Mouse (Mus musculus): ENCODE measurements around the gene Gm43720. TPM values are rescaled to one million over a fixed set of nuclear protein-coding genes. Genes with fewer than 3 reads are reported as not detected.

The Gm43720 gene
- total RNA-seq (2021), result under 1 TPM in 1 of 2 experiments, not detected in 1; 0.20 TPM

DNA sequence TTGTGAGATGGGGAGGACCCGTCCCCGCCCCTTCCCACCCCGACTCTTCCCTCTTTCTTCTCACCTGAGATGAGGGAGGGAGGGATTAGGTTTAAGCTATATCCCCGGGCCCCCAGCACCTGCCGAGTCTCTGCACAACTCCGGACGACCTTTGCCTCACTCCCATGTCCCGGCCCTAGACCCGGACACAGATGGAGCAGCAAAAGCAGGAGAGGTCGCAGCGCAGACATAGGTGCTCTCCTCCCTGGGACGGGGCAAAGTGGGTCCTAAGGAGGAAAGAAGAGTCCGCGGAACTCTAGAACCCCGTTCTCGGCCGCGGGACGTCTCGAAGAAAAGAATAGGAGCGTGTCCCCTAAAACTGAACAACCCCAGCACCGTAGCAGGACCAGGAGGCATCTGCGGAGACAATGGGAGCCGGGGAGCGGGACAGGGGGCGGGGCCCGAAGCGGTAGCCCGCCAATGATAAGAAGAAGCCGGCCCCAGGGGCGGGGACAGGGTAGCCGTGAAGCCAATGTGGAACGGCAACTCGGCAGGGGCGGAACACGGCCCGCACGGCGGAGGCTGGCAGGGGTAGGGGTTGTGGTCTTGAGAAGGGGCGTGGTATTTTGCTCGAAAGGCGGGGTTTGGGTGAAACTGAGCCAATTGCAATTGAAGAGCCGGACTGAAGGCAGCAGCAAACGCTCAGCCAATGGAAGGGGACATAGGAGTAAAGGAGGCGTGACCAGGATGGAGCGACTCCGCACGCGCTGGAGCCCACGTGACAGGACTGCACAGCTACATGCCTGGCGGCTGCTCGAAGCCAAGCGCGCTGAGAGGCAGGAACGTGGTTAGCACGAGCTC lies at the start of gene Gm43720, which contains the start of the genes Gpc2 and Stag3:
Gene Gm43720, minus strand, starts transcription at position 374 of the 840 bp plus-strand sequence.
Gene Gpc2, minus strand, starts transcription at position 421 of the 840 bp plus-strand sequence.
Gene Stag3, plus strand, starts transcription at position 656 of the 840 bp plus-strand sequence.
- DNase-seq, result peak; percentile 97
- intact Hi-C loops (cut with DNase I), result loop anchor here (5.0 kb wide), 1 partner anchor 162 kb away; the partner anchor contains the start of gene Zfp157

DNA sequence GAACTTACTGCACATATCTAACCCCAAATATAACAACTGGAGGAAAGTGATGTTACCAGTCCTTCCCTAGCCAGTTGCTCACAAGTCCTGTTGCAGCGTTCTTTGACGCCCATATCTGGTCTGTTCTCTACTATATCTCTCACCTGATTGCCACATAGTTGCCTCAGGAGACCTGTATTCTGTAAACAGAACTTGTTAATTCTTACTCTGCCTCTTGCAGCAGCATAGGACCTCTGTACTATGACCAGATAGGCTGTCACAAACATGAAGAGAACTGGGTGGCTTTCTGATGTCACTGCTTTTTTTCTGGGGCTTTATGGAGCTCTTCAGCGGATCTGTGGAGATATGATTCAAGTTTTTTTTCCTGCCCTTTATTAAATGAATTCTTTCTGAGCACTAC lies 33.0 kb upstream of the Gm43720 start:
- intact Hi-C loops (cut with DNase I), result no loop called here

DNA sequence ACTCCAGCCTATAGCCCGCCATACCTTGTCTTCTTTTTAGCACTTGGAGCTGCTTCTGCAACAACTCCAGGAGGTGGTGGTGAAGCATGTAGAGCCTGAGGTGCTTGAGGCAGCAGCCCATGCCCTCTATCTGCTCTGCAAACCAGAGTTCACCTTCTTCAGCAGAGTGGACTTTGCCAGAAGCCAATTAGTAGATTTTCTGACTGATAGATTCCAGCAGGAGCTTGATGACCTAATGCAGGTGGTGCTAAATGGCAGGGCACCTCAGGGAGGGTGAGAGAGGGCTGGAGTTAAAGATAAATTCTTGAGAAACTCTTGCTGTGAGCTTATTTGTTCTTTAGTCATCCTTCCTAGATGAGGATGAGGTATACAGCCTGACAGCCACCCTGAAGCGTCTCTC lies 19.9 kb upstream of the Gm43720 start:
- intact Hi-C loops (cut with DNase I), result no loop called here
- DNase-seq, result no peak

More for the DNA sequence above, 33.0 kb upstream of the Gm43720 start:
- DNase-seq, result no peak

DNA sequence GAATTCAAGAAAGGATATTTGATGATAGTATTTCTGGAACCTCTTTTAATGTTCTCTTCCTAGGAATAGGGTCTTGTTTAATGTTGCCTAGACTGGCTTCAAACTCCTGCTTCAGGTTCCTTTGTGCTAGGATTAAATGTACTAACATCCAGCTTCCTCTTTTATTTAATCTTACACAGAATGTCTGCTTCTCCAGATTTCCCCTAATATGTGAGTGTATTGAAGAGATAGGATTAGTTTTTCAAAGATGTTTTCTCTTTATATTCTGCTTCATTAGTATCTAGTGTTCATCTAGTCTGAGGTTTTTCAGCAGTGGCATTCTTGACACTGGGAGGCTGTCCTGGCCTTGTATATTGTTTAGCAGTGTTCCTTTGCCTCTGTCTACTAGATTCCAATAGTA lies 14.4 kb upstream of the Gm43720 start:
- no peak for DNase-seq

DNA sequence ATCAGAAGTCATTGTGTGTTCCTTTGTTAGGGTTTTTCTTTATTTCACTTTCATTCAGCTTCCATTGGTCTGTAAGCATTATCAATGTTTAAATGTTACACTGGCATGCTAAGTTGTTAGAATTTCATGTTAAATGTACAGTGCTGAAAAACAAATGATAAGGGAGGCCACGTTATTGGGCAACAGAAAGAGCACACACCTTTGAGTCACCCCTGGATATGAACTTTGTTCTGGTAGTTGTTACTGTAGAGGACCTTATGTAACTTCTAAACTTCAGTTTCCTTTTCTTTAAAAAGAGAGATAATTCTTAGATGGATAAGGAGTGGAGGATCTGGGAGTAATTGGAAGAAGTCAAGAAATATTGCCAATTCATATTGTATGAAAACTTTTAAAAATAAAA lies 11.9 kb upstream of the Gm43720 start:
- intact Hi-C loops (cut with DNase I), result no loop called here
- no peak for DNase-seq

More for the DNA sequence above, 14.4 kb upstream of the Gm43720 start:
- intact Hi-C loops (cut with DNase I), result no loop called here

DNA sequence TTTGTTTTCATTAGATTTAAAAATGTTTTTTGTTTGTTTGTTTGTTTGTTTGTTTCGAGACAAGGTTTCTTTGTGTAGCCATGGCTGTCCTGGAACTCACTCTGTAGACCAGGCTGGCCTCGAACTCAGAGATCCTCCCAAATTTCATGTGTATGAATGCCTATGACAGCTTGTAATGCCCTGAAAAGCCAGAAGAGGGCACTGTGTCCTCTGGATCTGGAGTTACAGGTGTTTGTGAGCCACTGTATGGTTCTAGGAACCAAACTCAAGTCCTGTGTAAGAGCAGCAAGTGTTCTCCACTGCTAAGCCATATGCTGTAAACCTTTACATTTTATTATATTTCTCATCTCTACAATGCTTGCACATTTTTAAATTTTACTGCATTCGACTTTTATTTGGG lies 8.1 kb upstream of the Gm43720 start:
- DNase-seq, result no peak

DNA sequence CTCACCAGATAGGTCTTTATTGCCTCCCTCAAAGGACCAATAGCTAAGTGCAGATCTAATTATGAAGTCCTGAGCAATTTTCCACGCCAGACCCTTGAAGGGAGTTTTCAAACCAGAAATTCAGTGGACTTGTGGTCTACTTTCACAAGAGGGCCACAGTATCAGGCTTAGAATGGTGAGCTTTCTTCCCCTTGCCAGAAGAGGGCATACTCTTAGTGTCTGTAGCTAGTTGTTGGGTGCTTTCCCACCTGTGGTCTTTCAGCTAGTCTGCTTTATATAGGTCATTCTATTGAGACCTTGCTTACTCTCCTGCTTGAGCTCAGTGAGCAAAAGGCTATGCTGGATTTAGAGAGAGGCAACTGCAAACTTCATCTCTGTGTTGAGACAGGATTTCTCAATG lies 3.8 kb upstream of the Gm43720 start:
- DNase-seq, result no peak
- intact Hi-C loops (cut with DNase I), result no loop called here

More for the DNA sequence above, 8.1 kb upstream of the Gm43720 start:
- intact Hi-C loops (cut with DNase I), result no loop called here

DNA sequence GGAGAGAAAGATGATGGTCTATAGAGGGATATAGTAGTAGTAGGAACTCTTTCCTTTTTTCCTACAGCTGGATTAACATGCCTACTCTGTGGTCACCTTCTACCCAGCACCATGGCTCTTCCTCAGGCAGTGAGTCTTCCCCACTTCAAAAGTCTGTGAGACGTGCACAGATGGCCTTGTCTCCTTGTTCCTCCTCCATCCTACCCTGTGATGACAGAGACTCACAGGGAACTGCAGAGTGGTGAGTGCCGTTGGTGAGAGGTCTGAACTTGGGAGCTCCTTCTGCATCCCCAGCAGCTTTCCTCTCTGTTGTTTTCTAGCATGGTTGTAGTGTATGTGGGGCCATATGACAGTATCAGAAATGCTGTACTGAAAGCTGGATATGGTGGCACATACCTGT lies 2.0 kb upstream of the Gm43720 start:
- intact Hi-C loops (cut with DNase I), result no loop called here
- no peak for DNase-seq

DNA sequence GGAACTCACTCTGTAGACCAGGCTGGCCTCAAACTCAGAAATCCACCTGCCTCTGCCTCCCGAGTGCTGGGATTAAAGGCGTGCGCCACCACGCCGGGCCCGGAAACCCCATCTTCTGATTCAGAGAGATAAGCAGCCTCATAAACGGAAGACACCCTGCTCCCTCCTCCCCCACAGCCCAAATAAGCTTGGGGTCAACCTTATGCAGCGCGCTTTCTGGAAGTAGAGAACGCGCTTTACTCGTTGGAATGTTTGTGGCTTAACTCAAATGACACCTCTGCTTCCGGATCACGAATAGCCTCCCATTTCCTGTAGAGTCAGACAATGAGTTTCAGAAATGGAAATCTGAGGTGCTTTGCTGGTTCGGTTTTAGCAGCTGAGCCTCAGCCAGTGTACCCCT lies 1.1 kb upstream of the Gm43720 start:
- DNase-seq, result no peak
- intact Hi-C loops (cut with DNase I), result no loop called here

DNA sequence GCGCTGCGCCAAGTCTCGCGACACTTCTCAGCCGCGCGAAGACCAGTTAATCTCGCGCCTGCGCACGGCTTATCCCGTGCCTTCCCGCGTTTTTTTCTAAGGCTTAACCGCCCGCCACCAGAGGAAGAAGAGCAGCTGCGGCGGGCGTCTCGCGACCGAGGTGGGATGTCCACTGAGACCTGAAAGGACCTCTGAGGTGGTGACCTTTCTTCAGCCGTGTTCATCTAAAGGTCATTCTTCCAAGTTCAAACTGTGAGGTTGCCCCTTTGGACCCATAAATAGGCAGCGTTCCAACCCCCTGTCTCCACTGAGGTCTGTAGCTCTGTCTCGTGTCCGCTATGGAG lies 639 bp upstream of the Gm43720 start:
- intact Hi-C loops (cut with DNase I), result no loop called here

DNA sequence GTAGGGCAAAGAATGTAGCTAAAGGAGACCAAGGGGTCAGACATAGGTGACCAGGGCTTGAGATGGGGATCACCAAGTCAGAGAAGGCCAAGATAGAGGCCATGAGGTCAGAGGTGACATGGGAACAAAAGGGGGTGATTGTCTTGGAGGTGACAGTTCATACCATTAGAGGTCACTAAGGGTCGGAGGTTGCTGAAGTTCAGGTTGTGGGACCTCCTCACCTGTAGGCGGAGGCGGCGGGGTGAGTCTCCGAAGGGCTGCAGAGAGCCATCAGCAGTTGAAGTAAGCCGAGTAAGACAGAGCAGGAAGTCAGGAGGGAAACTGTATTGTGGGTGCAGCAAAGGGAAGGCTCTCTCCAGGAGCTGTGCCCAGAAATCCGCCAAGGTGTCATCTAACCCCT lies 1.8 kb downstream of the Gm43720 start:
- intact Hi-C loops (cut with DNase I), result loop anchor here (5.0 kb wide), 1 partner anchor 164 kb away; the partner anchor contains the start of gene Zfp157
- no peak for DNase-seq

More for the DNA sequence above, 639 bp upstream of the Gm43720 start:
- no peak for DNase-seq

DNA sequence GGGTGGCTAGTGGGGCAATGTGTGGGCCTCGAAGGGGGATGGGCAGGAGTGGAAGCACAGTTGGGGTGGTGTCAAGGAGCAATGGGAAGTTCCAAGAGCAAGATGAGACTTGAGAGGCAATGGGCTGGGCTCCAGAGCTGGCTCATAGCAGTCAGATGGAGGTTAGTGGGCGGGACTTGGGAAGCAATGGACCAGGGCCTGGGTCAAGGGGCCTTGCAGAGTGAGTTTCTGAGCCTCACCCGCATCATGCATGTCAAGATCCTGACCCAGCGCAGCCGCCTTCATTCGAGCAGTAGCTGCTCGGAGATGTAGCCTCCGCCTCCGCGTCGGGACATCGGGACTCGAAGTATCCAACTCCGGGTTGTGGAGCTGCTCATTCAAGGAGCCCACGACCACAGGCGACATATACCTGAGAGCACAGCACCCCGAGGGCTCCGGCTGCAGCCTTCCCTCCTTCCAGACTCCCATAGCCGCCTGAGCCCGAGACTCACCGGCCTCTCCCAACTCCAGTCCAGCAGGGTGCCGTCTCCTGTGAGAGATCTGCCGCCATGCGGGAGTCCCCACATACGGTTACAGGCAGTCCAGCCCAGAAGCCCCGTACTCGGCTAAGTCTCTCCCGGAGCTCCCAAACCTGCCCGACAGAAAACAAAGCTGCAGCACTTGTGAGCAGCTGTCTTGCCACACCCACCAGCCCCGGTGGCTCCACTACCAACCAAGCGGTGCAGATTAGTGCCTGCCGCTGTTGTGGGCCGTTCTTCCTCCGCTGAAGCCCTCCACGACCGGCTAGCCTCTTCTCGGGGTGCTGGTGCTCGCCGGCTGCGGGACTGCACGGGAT lies 4.3 kb downstream of the Gm43720 start:
- intact Hi-C loops (cut with DNase I), result loop anchor here (5.0 kb wide), 1 partner anchor 167 kb away; the partner anchor contains the start of gene Zfp157
- DNase-seq, result no peak

DNA sequence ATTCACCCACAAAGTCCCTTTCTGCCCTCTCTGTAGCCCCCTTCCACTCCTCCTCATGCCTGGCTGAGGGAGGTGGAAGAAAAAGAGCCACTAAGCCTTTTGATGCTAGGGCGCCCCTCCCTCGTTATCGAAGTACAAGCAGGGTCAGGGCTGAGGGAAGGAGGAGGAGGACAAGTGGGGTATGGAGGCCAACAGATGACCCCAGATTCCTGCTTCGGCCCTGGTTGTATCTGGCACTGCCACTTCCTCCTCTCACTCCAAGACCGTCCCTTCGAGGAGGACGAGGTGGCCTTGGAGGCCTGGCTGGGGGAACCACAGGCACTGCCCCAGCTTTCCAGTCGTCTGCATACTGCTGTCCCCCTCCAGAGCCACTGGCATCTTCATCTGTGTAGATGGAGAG lies 5.6 kb downstream of the Gm43720 start:
- DNase-seq, result no peak

DNA sequence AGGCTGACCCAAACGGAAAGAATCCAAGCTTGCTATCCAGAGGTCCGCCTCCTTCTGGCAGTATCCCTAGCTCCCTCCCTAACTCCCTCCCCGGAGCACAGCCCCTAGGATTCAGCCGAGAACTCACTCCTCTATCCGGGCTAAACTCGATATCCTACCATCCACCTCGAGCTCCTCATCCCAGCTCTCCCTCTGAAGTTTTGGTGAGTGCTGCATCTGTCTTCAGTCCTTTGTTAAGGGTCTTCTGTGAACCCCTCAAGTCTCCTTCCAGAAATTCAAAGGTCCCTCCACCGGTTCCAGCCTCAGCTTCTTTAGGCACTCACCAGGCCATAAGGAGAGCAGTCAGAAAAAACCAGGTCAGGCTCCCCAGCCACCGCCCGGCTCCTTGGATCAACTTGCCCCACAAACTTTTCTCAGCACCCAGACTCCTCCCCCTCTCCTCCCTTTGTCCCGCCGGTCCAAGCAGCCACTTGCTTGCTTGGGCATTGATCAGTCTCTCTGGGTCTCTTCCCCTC lies 7.3 kb downstream of the Gm43720 start, which contains the start of gene Gal3st4:
Gene Gal3st4, minus strand, starts transcription at position 432 of the 515 bp plus-strand sequence.
- DNase-seq, result no peak
- intact Hi-C loops (cut with DNase I), result no loop called here

More for the DNA sequence above, 5.6 kb downstream of the Gm43720 start:
- intact Hi-C loops (cut with DNase I), result no loop called here

DNA sequence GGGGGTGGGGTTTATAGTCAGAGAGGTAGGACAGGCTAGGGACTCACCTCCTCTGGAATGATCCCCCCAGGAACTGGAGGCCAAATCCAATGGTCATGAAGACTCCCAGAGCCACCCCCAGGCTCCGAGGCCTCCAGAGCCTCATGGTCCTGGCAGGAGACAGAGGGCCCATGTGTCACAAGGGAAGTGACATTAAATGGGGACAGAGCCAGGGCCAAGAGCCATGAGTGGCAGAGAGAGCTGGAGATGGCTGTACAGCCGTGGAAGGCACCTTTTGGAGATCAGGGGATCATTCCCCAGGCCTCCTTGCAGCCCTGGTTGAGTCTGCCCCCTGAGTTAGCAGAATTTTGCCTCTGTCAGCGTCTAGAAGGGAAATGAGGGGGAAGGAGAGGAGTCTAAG lies 8.5 kb downstream of the Gm43720 start:
- intact Hi-C loops (cut with DNase I), result no loop called here
- DNase-seq, result no peak

DNA sequence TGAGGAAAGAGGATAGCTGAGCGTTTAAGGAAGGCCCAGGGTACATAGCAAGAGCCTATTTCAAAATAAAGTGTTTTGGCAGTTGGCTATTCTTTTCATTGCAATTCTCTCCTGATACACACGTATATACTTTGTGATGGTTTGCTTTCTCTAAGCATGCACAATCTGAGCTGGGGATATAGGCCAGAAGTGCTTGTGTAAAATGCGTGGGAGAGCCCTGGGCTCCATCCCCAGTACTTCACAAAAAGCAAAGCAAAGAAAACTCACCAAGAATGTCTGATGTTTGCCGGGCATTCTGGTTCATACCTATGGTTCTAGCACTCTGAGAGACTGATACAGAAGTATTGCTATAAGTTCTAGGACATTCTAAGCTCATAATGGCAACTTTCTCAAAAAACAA lies 10.8 kb downstream of the Gm43720 start:
- intact Hi-C loops (cut with DNase I), result no loop called here

DNA sequence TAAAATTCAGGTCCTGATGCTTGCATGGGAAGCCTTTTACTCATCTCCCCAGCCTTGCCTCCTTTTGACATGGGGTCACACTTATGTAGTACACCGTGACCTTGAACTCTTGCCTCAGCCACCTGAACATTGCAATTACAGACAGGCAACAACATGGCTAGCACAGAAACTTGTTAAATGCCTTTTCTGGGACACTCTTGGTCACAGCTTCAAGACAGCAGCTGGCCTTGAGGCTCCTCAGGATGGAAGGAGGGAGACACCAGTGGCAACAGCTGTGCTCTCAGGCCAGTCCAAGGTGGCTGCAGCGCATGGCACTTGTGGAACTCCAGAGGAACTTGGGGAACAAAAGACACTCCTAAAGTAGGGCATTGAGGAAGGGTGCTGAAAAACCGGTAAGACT lies 12.6 kb downstream of the Gm43720 start:
- intact Hi-C loops (cut with DNase I), result no loop called here
- DNase-seq, result no peak

More for the DNA sequence above, 10.8 kb downstream of the Gm43720 start:
- no peak for DNase-seq

DNA sequence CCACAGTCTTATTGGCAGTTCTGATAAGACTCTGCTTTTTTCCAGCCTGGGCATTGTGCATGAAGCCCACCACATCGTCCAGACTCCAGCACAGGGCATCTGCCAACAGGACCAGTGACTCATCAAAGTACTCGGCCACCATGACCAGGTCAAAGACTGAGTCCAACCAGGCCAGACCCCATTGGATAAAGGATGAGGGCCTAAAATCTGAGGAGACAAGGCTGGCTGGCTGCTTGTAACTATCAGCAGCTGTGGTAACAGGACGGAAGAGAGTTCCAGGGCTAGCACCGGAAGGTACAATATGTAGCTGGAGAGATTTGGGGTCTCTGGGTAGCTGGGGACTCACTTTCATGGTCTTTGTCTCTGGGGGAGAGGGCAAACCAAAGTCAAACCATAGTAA lies 14.0 kb downstream of the Gm43720 start:
- intact Hi-C loops (cut with DNase I), result no loop called here

DNA sequence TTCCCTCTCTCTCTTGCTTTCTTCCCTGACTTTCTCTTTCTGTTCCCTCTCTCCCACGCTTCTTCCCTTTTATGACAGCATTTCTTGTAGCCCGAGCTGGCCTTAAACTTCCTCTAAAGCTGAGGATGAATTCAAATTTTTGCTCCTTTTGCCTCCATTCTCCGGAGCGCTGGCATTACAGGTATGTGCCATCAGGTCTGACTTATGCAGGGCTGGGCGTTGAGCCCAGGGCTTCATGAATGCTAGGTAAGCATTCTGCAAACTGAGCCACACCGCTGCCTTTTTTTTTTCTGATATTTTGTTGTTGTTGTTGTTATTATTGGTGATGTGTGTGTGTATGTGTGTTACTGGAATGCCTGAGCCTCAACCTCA lies 15.6 kb downstream of the Gm43720 start:
- intact Hi-C loops (cut with DNase I), result no loop called here
- no peak for DNase-seq

More for the DNA sequence above, 14.0 kb downstream of the Gm43720 start:
- no peak for DNase-seq

DNA sequence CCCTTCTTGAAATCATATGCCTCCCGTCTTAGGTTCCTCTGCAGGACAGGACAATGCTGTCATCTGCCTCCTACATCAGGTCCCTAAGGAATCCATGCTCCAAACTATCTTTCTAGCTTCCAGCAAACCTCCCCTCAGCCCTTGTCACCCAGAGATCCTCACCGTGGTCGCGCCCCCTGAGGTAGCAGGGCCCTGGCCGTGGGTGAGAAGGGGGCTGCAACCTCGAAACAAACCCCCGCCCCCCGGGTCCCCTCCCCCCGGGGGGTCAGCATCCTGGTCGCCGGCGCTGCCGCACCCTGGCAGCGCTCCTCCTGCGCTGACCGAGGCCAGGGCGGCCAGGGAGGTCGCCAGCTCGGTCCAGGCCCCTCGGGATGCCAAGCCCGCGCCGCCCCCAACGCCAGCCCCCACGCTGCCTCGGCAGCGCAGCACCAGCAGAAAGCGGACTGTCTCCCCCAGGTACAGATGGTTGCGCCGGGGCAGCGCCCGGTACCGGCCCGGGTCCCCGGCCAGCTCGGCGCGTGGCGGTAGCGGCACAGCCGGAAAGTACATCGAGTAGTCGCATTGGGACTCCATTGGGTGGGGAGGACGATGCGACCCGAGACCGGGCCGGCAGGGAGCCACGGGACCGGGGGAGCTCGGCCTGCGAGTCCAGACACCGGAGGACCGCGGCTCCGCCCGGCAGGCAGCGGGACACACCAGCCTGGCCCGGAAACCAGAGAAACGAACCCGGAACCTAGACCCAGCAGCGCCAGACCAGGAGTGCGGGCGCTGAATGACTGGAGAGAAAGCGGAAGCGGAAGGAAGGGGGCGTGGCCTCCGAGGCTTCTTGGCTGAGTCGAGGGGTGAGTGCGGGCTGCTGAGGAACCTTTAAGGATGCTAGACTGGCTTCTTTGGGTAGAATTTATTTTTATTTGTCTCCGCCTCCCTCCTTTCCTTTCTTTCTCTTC lies 16.2 kb downstream of the Gm43720 start, which contains the start of gene BC037034:
Gene BC037034, minus strand, starts transcription at position 774 of the 947 bp plus-strand sequence.
- intact Hi-C loops (cut with DNase I), result no loop called here
- DNase-seq, result peak; percentile 92
